Mouse (Mus musculus): Measurements from ENCODE around the gene Pax5. TPM values are rescaled to one million over a fixed set of nuclear protein-coding genes. Genes with fewer than 3 reads are reported as not detected.

The Pax5 gene
- polyA plus RNA-seq, 1 experiment from 2014 or later, result 0.05 TPM

- Histone ChIP-seq H3K36me3 (ENCODE audit: insufficient read depth, low read length) (no peaks in the 10 kb centered on the region), H3K27ac (ENCODE audit: low read length) (no peak overlapping the region), H3K9me3 (ENCODE audit: low read length) (no peaks in the 10 kb centered on the region), H3K4me1 (ENCODE audit: insufficient read depth, low read depth, low read length) (no peaks in the 10 kb centered on the region), H3K27me3 (replicated peaks; ENCODE audit: insufficient read depth, low read length) (no peaks in the 10 kb centered on the region), H3K9ac (replicated peaks; ENCODE audit: low read depth) (no peak overlapping the region), H3K4me2 (replicated peaks; ENCODE audit: low read depth, low read length) (no peak overlapping the region), H3K4me3 (ENCODE audit: low read depth, low read length) (no peak overlapping the region)
- DNase-seq (ENCODE audit: low spot score) (no peak), ATAC-seq (no peak)
- 77% methylated on average over 9 of the region's 9 CpGs for WGBS
- TF ChIP-seq EP300 (IDR thresholded peaks at IDR 0.05), result no peak
- no peak for TF ChIP-seq CTCF (IDR thresholded peaks at IDR 0.05)
Measured at GRCm38 (mm10) chr4:44555576-44555975, 154.7 kb downstream of the Pax5 start.

GRCm38 (mm10) chr4:44551470-44551869 is 158.8 kb downstream of the Pax5 start:
- H3K4me1 ChIP-seq (ENCODE audit: insufficient read depth, low read depth, low read length), result no peaks in the 10 kb centered on the region
- no peak overlapping the region for H3K9ac ChIP-seq (replicated peaks; ENCODE audit: low read depth)
- H3K4me3 ChIP-seq (ENCODE audit: low read depth, low read length), result no peak overlapping the region
- ATAC-seq, result no peak
- WGBS, result 85% methylated on average over 12 of the region's 12 CpGs
- no peak overlapping the region for H3K27ac ChIP-seq (ENCODE audit: low read length)
- no peaks in the 10 kb centered on the region for H3K36me3 ChIP-seq (ENCODE audit: insufficient read depth, low read length)
- H3K27me3 ChIP-seq (replicated peaks; ENCODE audit: insufficient read depth, low read length), result no peaks in the 10 kb centered on the region
- no peak for TF ChIP-seq CTCF (IDR thresholded peaks at IDR 0.05)
- TF ChIP-seq EP300 (IDR thresholded peaks at IDR 0.05), result no peak
- H3K9me3 ChIP-seq (ENCODE audit: low read length), result no peaks in the 10 kb centered on the region
- DNase-seq (ENCODE audit: low spot score), result no peak
- no peak overlapping the region for H3K4me2 ChIP-seq (replicated peaks; ENCODE audit: low read depth, low read length)

- no peaks in the 10 kb centered on the region for H3K9me3 ChIP-seq (ENCODE audit: low read length)
- H3K9ac ChIP-seq (replicated peaks; ENCODE audit: low read depth), result no peak overlapping the region
- 61% methylated on average over 7 of the region's 7 CpGs for WGBS
- no peak overlapping the region for H3K27ac ChIP-seq (ENCODE audit: low read length)
- no peaks in the 10 kb centered on the region for H3K27me3 ChIP-seq (replicated peaks; ENCODE audit: insufficient read depth, low read length)
- DNase-seq (ENCODE audit: low spot score) (no peak), ATAC-seq (no peak)
- no peaks in the 10 kb centered on the region for H3K36me3 ChIP-seq (ENCODE audit: insufficient read depth, low read length)
- no peak for TF ChIP-seq CTCF (IDR thresholded peaks at IDR 0.05)
- no peak for TF ChIP-seq EP300 (IDR thresholded peaks at IDR 0.05)
- no peak overlapping the region for H3K4me2 ChIP-seq (replicated peaks; ENCODE audit: low read depth, low read length)
- H3K4me1 ChIP-seq (ENCODE audit: insufficient read depth, low read depth, low read length), result no peaks in the 10 kb centered on the region
- H3K4me3 ChIP-seq (ENCODE audit: low read depth, low read length), result no peak overlapping the region
Measured at GRCm38 (mm10) chr4:44549029-44549428, 161.3 kb downstream of the Pax5 start.

GRCm38 (mm10) chr4:44545669-44546068 is 164.6 kb downstream of the Pax5 start:
- no peak for DNase-seq (ENCODE audit: low spot score)
- Histone ChIP-seq H3K9ac (replicated peaks; ENCODE audit: low read depth) (no peak overlapping the region), H3K4me2 (replicated peaks; ENCODE audit: low read depth, low read length) (no peak overlapping the region), H3K27ac (ENCODE audit: low read length) (no peak overlapping the region), H3K27me3 (replicated peaks; ENCODE audit: insufficient read depth, low read length) (no peaks in the 10 kb centered on the region), H3K4me3 (ENCODE audit: low read depth, low read length) (no peak overlapping the region), H3K4me1 (ENCODE audit: insufficient read depth, low read depth, low read length) (no peaks in the 10 kb centered on the region), H3K36me3 (ENCODE audit: insufficient read depth, low read length) (no peaks in the 10 kb centered on the region), H3K9me3 (ENCODE audit: low read length) (no peaks in the 10 kb centered on the region)
- WGBS, result 14% methylated on average over 8 of the region's 8 CpGs
- no peak for TF ChIP-seq EP300 (IDR thresholded peaks at IDR 0.05)
- TF ChIP-seq CTCF (IDR thresholded peaks at IDR 0.05), result no peak
- ATAC-seq, result no peak

GRCm38 (mm10) chr4:44544495-44544894 is 165.8 kb downstream of the Pax5 start:
- H3K4me2 ChIP-seq (replicated peaks; ENCODE audit: low read depth, low read length), result no peak overlapping the region
- H3K27me3 ChIP-seq (replicated peaks; ENCODE audit: insufficient read depth, low read length), result no peaks in the 10 kb centered on the region
- TF ChIP-seq EP300 (IDR thresholded peaks at IDR 0.05) (no peak), CTCF (IDR thresholded peaks at IDR 0.05) (no peak)
- H3K4me1 ChIP-seq (ENCODE audit: insufficient read depth, low read depth, low read length), result no peaks in the 10 kb centered on the region
- H3K27ac ChIP-seq (ENCODE audit: low read length), result no peak overlapping the region
- no peak overlapping the region for H3K9ac ChIP-seq (replicated peaks; ENCODE audit: low read depth)
- no peaks in the 10 kb centered on the region for H3K9me3 ChIP-seq (ENCODE audit: low read length)
- no peak overlapping the region for H3K4me3 ChIP-seq (ENCODE audit: low read depth, low read length)
- no peaks in the 10 kb centered on the region for H3K36me3 ChIP-seq (ENCODE audit: insufficient read depth, low read length)
- WGBS, result 56% methylated on average over 1 of the region's 1 CpGs
- DNase-seq (ENCODE audit: low spot score), result no peak
- ATAC-seq, result no peak

GRCm38 (mm10) chr4:44543880-44544279 is 166.4 kb downstream of the Pax5 start:
- no peak for ATAC-seq
- H3K9ac ChIP-seq (replicated peaks; ENCODE audit: low read depth), result no peak overlapping the region

GRCm38 (mm10) chr4:44542101-44542500 is 168.2 kb downstream of the Pax5 start:
- Histone ChIP-seq H3K4me1 (ENCODE audit: insufficient read depth, low read depth, low read length) (no peaks in the 10 kb centered on the region), H3K4me2 (replicated peaks; ENCODE audit: low read depth, low read length) (no peak overlapping the region), H3K27ac (ENCODE audit: low read length) (no peak overlapping the region), H3K36me3 (ENCODE audit: insufficient read depth, low read length) (no peaks in the 10 kb centered on the region), H3K9ac (replicated peaks; ENCODE audit: low read depth) (no peak overlapping the region), H3K9me3 (ENCODE audit: low read length) (no peaks in the 10 kb centered on the region), H3K4me3 (ENCODE audit: low read depth, low read length) (no peak overlapping the region), H3K27me3 (replicated peaks; ENCODE audit: insufficient read depth, low read length) (no peaks in the 10 kb centered on the region)
- 73% methylated on average over 3 of the region's 3 CpGs for WGBS
- ATAC-seq, result no peak
- no peak for DNase-seq (ENCODE audit: low spot score)
- TF ChIP-seq EP300 (IDR thresholded peaks at IDR 0.05) (no peak), CTCF (IDR thresholded peaks at IDR 0.05) (no peak)

More at GRCm38 (mm10) chr4:44543880-44544279, 166.4 kb downstream of the Pax5 start:
- 88% methylated on average over 2 of the region's 2 CpGs for WGBS
- Histone ChIP-seq H3K4me3 (ENCODE audit: low read depth, low read length) (no peak overlapping the region), H3K9me3 (ENCODE audit: low read length) (no peaks in the 10 kb centered on the region), H3K27me3 (replicated peaks; ENCODE audit: insufficient read depth, low read length) (no peaks in the 10 kb centered on the region), H3K27ac (ENCODE audit: low read length) (no peak overlapping the region), H3K4me2 (replicated peaks; ENCODE audit: low read depth, low read length) (no peak overlapping the region), H3K4me1 (ENCODE audit: insufficient read depth, low read depth, low read length) (no peaks in the 10 kb centered on the region), H3K36me3 (ENCODE audit: insufficient read depth, low read length) (no peaks in the 10 kb centered on the region)
- DNase-seq (ENCODE audit: low spot score), result no peak
- TF ChIP-seq CTCF (IDR thresholded peaks at IDR 0.05) (no peak), EP300 (IDR thresholded peaks at IDR 0.05) (no peak)
